Mouse (Mus musculus) liver, adult (tissue): Measurements from ENCODE around the gene Tead2.

ENCODE experiments used
- GATA4 ChIP-seq: IDR thresholded peaks from 2 replicates; pipeline ENCODE4 v1.6.1; 2014; ENCODE audit warnings: mild to moderate bottlenecking, low read length; ENCODE audit not compliant: insufficient replicate concordance

Tead2 gene

DNA sequence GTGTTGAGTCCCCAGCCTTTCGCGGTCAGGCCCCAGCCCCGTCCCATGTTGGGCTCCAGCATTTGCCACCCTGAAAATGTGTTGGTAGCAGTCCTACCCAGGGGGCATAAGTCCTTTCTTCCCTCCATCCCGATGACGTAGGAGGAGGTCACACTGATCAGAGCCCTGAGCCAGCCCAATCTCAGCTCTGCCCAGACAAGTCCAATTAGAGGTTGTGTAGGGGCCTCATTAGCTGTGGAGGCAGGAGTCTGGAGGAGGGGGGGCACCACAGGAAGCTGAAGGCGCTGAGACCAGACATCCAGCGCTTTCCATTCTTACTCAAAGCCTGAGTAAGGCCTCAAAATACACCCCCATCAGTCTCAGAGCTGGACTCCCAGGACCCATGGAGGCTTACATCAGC lies 29.6 kb upstream of the Tead2 start:
- no peak for TF ChIP-seq GATA4

DNA sequence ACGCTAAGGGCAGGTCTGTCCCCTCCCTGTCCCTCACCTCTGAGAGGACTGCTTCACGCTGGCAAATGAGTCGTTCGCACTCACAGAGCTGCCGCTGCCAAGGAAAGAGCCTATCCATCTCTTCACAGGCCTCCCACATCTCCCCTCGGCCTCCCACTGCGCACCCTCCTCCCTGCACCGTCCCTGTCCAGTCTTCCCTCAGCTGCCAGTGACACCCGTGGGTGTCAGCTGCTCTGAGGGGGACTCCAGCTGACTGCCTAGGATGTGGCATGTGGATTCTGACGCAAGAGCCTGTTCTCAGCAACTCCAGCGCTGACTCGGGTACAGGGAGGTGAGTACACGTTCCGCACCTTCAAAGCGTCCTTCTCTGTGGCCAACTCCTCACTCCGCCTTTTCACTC lies 26.0 kb upstream of the Tead2 start:
- TF ChIP-seq GATA4: no peak

DNA sequence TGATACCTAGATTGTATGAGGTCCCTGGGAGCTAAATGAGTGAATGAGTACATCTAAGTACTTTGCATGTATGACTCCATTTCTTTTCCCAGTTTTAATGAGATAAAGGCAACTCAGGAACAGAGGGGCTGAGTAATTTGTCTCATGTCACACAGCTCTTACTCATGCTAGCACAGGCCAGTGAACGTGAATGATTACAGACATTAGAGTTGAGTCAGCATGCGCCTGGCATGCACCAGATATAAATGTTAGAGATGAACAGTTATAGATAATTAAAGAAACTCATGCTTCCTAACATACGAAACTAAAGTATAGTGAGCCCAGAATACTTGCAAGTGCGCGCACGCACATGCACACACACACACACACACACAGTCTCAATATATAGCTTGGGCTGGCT lies 25.4 kb upstream of the Tead2 start:
- TF ChIP-seq GATA4: no peak

DNA sequence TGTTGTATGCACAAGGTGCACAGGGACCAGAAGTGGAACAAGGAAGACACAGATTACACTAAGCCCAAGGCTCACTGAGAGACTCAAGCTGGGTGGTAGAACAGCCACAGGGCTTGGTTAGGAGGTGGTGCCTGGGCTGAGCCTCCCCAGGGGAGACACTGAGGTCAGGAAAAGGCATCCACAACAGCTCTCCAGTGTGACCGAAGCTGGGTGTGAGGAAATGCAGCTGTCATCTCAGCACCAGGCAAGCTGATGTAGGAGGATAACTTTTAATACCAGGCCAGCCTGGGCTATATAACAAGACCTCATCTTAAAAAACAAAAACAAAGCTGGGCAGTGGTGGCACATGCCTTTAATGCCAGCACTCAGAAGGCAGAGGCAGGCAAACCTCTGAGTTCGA lies 24.4 kb upstream of the Tead2 start:
- no peak for TF ChIP-seq GATA4

DNA sequence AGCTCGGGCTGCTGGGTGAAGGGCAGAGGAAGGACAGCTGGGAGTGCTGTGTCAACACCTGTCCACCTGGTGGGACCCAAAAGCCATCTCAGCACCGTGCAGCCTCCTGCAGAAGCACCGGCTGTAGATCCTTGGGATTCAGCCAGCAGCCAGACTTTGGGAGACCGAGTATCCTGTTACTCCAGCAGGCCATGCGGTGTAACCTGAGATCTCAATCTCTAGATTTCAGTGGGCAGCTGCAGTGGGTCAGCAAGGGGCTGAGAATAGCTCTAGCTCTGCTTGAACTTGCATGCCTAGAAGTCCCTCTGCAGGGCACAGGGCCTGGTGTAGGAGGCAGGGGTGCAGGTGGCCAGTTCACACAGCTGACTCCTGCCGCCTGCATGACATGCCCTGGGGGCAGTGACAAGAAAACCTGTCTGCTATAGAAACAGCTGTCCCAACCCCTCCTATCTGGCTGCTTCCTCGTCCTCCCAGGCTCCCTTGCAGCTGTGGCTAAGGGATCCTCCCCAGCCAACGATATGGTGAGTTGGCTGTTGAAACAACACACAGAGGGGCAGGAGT lies 23.7 kb upstream of the Tead2 start:
- TF ChIP-seq GATA4: no peak

DNA sequence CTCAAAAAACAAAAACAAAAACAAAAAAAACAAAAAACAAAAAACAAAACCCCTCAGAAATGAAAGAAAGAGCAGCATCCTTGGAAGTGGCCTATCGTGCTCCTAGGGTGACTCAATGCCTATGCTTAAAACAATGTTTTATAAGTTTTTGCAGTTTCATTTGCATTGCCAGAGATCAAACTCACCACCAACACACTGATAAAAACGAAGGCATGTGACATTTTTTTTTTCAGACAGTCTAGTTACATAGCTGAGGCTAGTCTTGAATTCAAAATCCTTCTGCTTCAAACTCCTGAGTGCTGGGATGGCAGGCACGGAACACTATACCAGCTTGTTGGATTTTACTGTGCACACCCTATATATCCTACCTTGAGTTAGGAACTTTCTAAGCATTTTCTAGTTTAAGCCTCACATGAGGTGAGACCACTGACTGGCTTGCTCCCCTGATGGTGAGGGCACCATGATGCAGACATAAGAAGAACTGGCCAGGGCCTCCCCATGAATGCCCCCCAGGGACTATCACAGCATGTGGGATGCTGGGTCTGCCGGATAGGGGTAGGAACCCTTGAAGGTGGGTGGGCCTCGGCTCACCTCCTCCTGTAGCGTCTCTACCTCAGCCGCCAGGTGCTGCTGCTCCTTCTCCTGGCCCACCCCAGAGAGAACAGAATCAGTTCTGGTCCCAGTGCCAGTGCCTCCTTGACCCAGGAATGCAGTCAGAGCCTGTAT lies 22.8 kb upstream of the Tead2 start:
- no peak for TF ChIP-seq GATA4

DNA sequence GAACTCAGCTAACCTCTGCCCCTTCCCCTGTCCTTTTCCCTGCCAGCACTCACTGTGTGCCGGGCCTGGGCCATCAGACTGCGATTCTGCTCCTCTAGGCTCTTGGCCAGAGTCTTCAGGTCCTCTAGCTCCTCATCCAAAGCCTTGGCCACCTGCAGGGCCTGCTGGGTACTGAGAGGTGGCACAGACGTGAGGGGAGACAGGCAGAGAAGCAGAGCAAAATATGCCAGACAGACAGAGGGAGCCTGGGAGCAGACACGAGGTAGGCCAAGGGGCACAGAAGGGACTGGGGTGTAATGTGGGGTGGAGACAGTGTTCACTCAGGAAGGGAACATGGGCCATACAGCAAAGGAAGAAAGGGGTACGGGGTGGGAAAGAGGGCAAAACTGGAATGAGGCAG lies 22.1 kb upstream of the Tead2 start:
- TF ChIP-seq GATA4: no peak

DNA sequence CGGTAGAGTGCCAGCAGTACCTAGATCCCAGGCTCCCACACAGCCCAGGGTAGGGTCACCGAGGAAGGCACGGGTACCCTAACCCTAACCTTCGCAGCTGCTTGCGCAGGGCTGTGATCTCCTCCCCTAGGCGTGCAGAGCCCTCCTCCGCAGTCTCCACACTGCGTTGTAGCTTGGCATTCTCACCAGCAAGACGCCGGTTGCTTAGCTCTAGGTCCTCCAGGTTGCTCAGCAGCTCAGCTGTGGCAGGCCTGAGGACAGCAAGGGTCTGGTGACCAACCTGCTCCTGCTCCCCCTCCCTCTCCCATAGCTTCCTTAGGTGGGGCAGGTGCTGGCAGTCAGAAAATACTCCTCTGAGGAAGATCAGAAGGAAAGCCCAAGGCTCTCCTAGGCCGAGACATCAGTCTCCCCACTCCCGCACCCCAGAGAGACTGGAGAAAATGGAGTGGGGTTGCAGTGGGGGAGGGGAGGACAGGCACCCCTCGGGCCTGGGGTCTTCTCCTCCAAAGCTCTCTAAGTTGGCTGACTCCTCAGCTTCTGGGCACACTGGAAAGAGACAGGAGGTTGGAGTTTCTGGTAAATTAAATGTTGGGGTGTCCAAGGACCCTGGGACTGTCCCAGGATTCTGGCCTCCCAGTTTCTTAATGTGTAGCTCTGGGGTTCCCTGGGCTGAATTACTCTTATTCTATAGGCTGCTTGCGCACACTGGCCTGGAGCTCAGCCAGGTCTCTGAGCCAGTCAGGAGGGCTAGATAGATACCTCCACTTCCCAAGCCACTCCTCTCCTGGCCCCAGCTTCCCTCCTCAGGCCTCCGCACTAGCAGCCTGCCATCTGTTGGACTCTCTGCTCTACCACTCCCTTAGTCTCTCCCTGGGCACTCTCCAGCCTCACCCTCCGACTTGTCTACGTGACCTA lies 21.4 kb upstream of the Tead2 start:
- no peak for TF ChIP-seq GATA4

DNA sequence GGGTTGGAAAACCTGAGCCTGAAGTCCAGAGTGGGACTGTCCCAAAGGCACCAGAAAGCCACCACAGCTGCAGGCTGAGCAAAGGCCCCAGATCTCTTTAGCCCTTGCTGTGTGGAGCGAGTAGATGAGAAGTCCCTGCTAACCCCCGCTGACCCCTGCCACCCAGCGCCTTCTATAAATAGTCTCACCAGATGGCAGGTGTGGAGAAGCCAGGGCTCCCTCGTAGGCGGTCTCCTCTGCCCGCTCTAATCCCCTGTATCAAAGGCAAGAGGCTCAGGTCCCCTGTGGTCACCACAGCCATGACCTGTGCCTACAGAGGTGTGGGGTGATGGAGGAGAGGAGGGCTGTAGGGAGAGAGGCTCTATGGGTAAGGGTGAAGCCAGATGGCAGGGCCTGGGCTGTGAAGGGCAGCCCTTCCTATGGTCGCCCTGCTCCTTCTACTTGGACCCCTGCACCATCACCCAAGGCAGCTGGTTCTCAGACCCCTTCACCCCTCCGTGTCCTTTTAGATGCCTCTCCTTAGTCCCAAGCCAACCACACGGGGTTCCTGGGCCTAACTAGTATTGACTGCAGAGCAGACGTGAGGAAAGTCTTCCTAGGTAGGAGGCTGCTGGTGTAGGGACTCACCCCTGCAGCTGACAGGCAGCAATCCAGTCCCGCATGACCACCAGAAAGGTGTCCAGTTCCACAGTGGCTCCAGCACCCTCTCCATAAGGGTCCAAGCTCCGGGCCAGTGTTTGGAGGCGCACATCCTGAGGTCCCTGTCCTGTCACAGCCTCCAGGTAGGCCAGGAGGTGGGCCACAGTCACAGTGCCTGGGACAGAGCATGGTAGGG lies 20.0 kb upstream of the Tead2 start:
- no peak for TF ChIP-seq GATA4

DNA sequence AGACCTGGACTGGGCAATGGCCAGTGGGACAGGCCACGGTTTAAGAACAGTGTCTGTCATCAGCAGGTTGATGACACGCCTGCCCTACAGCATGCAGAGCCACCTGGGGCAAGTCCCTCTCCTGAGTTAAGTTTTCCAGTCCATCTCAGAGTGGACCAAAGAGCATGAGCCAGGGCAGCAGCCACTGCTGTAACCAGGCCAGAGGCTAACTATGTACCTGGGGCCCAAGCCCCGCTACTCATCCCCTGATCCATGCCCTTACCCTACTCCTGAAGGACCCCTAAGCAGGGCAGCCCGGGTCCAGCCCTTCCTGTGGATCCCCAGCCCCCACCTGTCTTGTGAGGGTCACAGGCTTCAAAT lies 19.4 kb upstream of the Tead2 start:
- TF ChIP-seq GATA4: no peak

DNA sequence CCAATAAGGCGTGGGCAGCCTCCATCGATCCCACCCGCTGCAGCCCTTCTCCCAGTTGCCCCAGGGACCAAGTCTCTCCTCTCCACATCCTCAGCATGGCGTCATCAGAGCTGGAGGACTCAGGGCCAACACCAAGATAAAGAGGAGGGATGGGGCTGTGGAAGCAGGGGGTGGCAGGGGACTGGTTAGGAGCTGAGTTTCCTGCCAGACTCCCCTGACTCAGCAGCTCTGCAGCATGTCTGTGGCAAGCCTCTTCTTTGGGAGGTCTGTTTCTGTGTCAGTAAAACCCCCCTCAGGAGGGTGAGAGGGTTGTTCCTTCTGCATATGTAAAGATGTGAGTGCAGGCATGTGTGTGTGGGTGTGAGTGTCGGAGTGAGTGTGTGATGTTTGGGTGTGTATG lies 18.6 kb upstream of the Tead2 start:
- no peak for TF ChIP-seq GATA4

DNA sequence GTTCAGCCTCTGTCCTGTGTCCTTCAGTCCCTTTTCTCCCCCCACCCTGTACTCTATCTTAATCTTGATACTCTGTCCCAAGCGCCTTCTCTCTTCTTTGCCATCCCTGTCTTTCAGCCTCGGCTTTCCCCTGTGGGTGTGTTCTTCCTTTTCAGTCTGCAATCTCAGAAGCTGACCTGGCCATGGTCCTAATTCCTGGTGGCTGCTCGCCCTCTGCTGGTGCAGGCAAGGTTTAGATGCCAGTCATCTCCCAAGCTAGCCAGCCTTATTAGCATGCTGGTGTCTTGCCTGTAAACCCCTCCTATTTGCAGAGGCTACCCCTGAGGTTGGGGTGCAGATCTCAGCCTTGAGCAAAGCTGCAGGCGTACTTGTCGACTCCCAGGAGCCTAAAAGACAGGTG lies 17.1 kb upstream of the Tead2 start:
- no peak for TF ChIP-seq GATA4

DNA sequence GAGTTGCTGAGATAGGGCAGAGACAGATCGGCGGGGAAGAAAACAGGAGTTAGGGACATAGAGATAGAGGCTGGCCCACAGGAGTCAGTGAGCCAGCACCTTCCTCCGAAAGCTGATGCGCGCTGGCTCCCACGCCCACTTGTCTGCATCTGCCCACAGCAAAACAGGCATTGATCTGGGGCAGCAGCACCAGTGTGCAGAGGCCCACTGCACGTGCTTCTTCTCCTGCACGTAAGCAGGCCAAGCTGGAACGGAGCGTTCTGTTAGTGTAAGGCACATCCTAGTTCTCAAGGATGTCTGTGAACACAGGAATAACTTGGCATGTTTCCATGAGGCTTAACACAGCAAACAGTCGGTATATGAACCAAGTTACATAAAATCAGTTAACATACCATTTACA lies 16.6 kb upstream of the Tead2 start:
- TF ChIP-seq GATA4: no peak

DNA sequence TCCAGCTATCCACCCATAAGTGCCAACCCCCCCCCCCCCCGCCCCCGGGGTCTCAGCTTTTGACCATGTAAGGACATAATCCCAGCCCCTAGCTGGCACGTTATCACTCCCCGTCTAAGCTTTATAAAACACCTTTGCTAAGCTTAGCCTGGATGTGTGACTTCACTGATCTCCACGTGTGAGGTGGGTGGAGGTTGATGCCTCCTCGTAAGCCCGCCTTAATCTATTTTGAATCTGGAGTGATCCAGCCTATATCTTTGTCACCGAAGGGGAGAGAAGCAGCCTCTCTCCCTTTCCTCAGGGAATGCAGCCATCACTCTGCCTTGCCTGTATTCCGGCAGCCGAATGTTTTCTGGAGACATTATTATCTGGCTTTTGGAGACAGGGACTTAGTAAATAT lies 12.9 kb upstream of the Tead2 start:
- TF ChIP-seq GATA4: no peak

DNA sequence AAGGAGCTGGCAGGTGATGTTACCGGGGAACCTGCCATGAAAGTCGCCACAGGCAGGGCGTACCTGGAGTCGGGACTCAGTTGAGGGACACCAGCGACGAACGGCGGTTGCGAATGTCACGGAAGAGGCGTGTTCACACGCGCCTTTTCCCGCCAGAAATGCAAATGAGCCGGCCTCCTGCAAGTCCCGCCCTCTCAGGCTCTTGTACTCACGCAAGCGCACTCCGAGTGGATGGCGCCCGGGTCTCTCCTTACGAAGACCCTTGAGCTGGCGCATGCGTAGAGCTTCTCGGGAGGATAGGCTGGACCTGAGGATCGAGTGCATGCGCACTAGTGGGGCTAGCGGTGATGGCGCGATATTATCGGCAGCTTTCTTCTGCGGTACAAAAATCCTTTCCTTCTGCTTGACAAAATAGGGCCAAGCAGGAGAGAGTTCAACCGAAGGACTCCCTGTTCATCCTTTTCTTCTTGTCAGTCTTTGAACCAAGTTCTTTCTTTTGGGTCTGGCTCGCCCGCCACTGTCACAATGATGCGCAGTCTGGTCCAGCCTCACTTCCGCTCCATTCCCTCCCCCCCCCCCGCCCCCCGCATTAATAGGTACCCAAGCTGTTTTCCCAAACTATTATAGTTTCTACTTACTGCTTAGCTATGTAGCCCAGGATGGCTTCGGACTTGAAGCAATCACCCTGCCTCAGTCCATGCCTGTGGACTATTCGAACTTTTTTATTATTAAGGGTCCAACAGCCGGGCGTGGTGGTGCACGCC lies 11.0 kb upstream of the Tead2 start, which contains the start of gene Ccdc155:
Ccdc155 (minus strand) TSS at position 513 of the 764 bp plus-strand sequence.
- TF ChIP-seq GATA4: no peak
